Mouse (Mus musculus): ENCODE results near the gene Gmnn. TPM values are rescaled to one million over a fixed set of nuclear protein-coding genes. Genes with fewer than 3 reads are reported as not detected.

The Gmnn gene
- 38.0 TPM for polyA plus RNA-seq (2015; fragmentation: Illumina TruSeq; extraction: RNeasy Lipid Tissue Mini Kit (QIAGEN cat#74804); ENCODE audit: insufficient read depth, low replicate concordance)

DNA sequence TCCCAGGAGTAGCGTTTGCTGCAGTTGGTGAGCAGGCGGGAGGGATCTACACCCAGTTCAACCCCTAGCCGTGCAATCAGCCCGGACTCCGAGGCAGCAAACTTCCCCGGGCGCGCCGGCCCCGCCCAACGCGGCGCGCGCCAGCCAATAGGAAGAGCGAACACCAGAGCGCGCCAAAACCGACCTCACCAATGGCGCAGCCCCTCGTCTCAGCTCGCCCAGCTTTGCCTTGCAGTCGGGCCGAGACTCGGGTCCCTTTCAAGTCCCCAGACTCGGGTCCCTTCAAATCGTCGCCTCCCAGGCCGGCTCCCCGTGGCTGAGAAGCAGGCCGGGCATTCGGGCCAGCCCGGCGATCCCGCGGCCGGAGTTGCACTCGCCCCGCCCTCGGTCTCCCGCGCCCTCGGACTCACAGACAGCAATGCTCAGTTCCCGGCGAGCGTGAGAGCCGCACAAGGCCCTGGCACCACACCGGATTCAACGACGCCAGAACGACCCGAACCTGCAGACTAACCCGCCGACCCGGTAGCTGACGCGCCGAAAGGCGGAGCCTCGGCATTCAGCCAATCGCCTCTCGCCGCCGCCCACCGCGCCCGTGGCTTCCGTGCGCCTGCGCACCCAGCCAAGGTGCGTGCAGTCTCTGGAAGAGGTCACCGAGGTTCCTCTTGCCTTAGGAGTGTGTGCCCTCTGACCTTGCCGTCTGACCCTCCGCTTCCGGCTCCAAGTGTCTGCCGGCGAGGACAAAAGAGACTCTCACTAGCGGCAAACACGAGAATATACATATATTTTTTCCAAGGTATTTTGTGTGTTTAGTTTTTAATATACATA lies at the start of gene Gmnn:
Gene Gmnn (minus strand): TSS at position 521 of the 825 bp plus-strand sequence.

DNA sequence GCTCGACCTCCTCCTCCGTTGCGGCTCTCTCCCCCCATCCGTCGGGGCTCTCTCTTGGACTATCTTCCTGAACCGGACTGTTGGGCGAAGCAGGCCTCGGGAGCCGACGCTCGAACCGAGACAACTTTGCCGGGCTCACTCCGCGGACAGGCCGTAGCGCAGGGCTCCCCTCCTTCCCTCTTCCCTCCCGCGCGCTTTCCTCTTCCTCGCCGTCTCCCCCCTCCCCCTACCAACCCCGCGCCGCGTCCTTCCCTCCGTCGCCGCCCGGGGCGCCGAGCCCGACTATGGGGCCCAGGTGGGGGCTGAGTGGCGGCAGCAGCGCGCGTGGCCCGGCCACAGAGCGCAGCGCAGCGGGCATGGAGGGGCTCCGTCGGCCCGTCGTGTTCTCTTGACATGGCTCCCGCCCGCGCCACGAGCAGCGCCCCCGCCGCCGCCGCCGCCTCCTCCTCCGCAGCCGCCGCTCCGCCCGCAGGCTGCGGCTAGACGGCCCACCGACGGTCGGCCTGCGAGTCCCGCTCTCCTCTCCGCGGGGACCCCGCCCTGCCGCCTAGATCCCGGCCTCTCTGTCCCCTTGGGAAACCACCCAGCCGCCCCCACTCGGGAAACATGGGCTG lies 39.7 kb upstream of the Gmnn start, which contains the start of gene BC005537:
Gene BC005537 (plus strand): TSS at position 350 of the 614 bp plus-strand sequence.

DNA sequence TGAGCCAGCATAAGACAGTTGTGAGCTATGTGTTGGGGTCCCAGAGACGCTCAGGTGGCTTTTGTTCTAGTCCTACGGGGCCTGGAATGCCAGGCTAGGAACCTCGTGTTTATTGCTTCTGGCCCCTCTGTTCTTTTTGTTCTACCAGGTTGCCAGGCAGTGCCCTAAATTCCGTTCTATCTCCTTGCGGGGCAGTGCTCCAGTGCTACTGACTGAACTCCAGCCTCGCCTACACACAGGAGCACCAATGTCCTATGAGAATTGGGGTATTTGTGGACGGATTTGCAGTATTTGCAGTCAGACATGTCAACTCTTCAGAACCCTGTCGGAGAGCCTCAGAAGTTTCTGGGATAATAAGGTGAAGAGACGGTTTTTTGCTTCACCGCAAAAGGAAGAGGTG lies 20.7 kb downstream of the Gmnn start, which contains the start of gene Armh2:
Gene Armh2 (plus strand): TSS at position 205 of the 400 bp plus-strand sequence.

Other genes with a start within 250 kb of the Gmnn start
- gene Ripor2, start 179.7 kb downstream of the Gmnn start, polyA plus RNA-seq (2015; fragmentation: Illumina TruSeq; extraction: RNeasy Lipid Tissue Mini Kit (QIAGEN cat#74804); ENCODE audit: insufficient read depth, low replicate concordance), result 149 TPM
- 0.30 TPM for gene Armh2, start 20.7 kb downstream of the Gmnn start, polyA plus RNA-seq (2015; fragmentation: Illumina TruSeq; extraction: RNeasy Lipid Tissue Mini Kit (QIAGEN cat#74804); ENCODE audit: insufficient read depth, low replicate concordance)
- gene BC005537, start 39.7 kb upstream of the Gmnn start, polyA plus RNA-seq (2015; fragmentation: Illumina TruSeq; extraction: RNeasy Lipid Tissue Mini Kit (QIAGEN cat#74804); ENCODE audit: insufficient read depth, low replicate concordance), result 290 TPM
- gene Acot13, start 69.6 kb upstream of the Gmnn start, polyA plus RNA-seq (2015; fragmentation: Illumina TruSeq; extraction: RNeasy Lipid Tissue Mini Kit (QIAGEN cat#74804); ENCODE audit: insufficient read depth, low replicate concordance), result 41.1 TPM
- gene Tdp2, start 69.8 kb upstream of the Gmnn start, polyA plus RNA-seq (2015; fragmentation: Illumina TruSeq; extraction: RNeasy Lipid Tissue Mini Kit (QIAGEN cat#74804); ENCODE audit: insufficient read depth, low replicate concordance), result 65.7 TPM
- not detected for gene D130043K22Rik, start 83.2 kb upstream of the Gmnn start, polyA plus RNA-seq (2015; fragmentation: Illumina TruSeq; extraction: RNeasy Lipid Tissue Mini Kit (QIAGEN cat#74804); ENCODE audit: insufficient read depth, low replicate concordance)
- 1.3 TPM for gene Aldh5a1, start 175.7 kb upstream of the Gmnn start, polyA plus RNA-seq (2015; fragmentation: Illumina TruSeq; extraction: RNeasy Lipid Tissue Mini Kit (QIAGEN cat#74804); ENCODE audit: insufficient read depth, low replicate concordance)
- 0.23 TPM for gene Gpld1, start 181.2 kb upstream of the Gmnn start, polyA plus RNA-seq (2015; fragmentation: Illumina TruSeq; extraction: RNeasy Lipid Tissue Mini Kit (QIAGEN cat#74804); ENCODE audit: insufficient read depth, low replicate concordance)

All from spleen, adult 10 weeks (tissue).